Mouse (Mus musculus) kidney, adult 9 months (tissue): ENCODE measurements at regions not wholly inside any gene's neighbourhood (a gene's known extent, or its start where the extent isn't known, plus 50 kb on each side); places are given as distances from the start of the nearest gene placed in this dataset.

Experiments
- DNase-seq: peaks from one replicate; pipeline ENCODE4 v3.0.0; 2022

GRCm38 (mm10) chr13:37531512-37532183 is 186.6 kb downstream of the Ly86 start:
- no peak for DNase-seq

- DNase-seq, result no peak
These were observed 187.7 kb downstream of the Ly86 start for GRCm38 (mm10) chr13:37532596-37533170.

GRCm38 (mm10) chr13:37533851-37534250 is 188.8 kb downstream of the Ly86 start:
- no peak for DNase-seq

GRCm38 (mm10) chr13:37537330-37537729 is 192.3 kb downstream of the Ly86 start:
- peak; percentile 43 for DNase-seq

- peak; percentile 26 for DNase-seq
These were observed 192.8 kb downstream of the Ly86 start for GRCm38 (mm10) chr13:37537793-37538192.

- DNase-seq, result no peak
These were observed 196.0 kb downstream of the Ly86 start for GRCm38 (mm10) chr13:37540980-37541531.

GRCm38 (mm10) chr13:37541674-37542073 is 196.7 kb downstream of the Ly86 start:
- peak; percentile 77 for DNase-seq

GRCm38 (mm10) chr13:37542744-37543196 is 197.8 kb downstream of the Ly86 start:
- DNase-seq, result no peak

GRCm38 (mm10) chr13:37543788-37544187 is 198.8 kb downstream of the Ly86 start:
- DNase-seq, result no peak

GRCm38 (mm10) chr13:37544696-37545095 is 199.7 kb downstream of the Ly86 start:
- DNase-seq, result no peak

- no peak for DNase-seq
These were observed 201.5 kb downstream of the Ly86 start for GRCm38 (mm10) chr13:37546556-37546955.

GRCm38 (mm10) chr13:37550584-37550983 is 205.6 kb downstream of the Ly86 start:
- DNase-seq, result no peak

GRCm38 (mm10) chr13:37553392-37553791 is 208.4 kb downstream of the Ly86 start:
- no peak for DNase-seq

- no peak for DNase-seq
These were observed 212.2 kb downstream of the Ly86 start for GRCm38 (mm10) chr13:37557183-37557582.

GRCm38 (mm10) chr13:37557766-37558165 is 212.8 kb downstream of the Ly86 start:
- no peak for DNase-seq

GRCm38 (mm10) chr13:37559056-37559455 is 214.0 kb downstream of the Ly86 start:
- no peak for DNase-seq

GRCm38 (mm10) chr13:37559706-37560313 is 214.8 kb downstream of the Ly86 start:
- DNase-seq, result no peak

GRCm38 (mm10) chr13:37560387-37560786 is 215.4 kb downstream of the Ly86 start:
- DNase-seq, result no peak

- no peak for DNase-seq
These were observed 215.8 kb downstream of the Ly86 start for GRCm38 (mm10) chr13:37560800-37561199.

GRCm38 (mm10) chr13:37561437-37561836 is 216.4 kb downstream of the Ly86 start:
- DNase-seq, result no peak

- no peak for DNase-seq
These were observed 216.1 kb upstream of the Rreb1 start for GRCm38 (mm10) chr13:37562141-37562540.

GRCm38 (mm10) chr13:37562652-37563051 is 215.5 kb upstream of the Rreb1 start:
- peak; percentile 80 for DNase-seq

GRCm38 (mm10) chr13:37569051-37569450 is 209.1 kb upstream of the Rreb1 start:
- DNase-seq, result no peak

- no peak for DNase-seq
These were observed 208.7 kb upstream of the Rreb1 start for GRCm38 (mm10) chr13:37569486-37569885.
